Mouse (Mus musculus) CH12.LX (cell line): ENCODE results near the gene Prr18. TPM values are rescaled to one million over a fixed set of nuclear protein-coding genes. Genes with fewer than 3 reads are reported as not detected.
"Not testable (repeated sequence)": the region's sequence is repeated elsewhere in the genome, so short reads cannot be mapped to it uniquely, and the experiment has no call there.

Experiments
- DNase-seq: peaks from one replicate; pipeline ENCODE4 v3.0.0-alpha.2; 2013; ENCODE audit errors: extremely low read depth
- H3K27ac ChIP-seq: 2 replicates; pipeline ENCODE4 v1.5.1; 2012; ENCODE audit warnings: low read depth, mild to moderate bottlenecking, control low read depth, moderate library complexity; ENCODE audit not compliant: insufficient read depth
- H3K27me3 ChIP-seq: replicated peaks from 2 replicates; pipeline ENCODE3; 2012; ENCODE audit warnings: inconsistent platforms
- H3K36me3 ChIP-seq, 2 experiments: replicated peaks in 1 of 2; 2 replicates each; pipeline versions ENCODE3 to v1.6.1; 2012; ENCODE audit warnings: inconsistent platforms in 1 of 2, low read length in 1 of 2, mild to moderate bottlenecking in 1 of 2, mixed read lengths in 1 of 2, moderate library complexity in 1 of 2; ENCODE audit not compliant: control insufficient read depth in 1 of 2, insufficient read depth in 1 of 2
- H3K4me1 ChIP-seq, 2 experiments: 2 replicates each; pipeline ENCODE4 v1.6.1; 2012; ENCODE audit warnings: inconsistent platforms in 1 of 2, moderate library complexity in 1 of 2; ENCODE audit not compliant: insufficient read depth in 2 of 2, control insufficient read depth in 1 of 2
- H3K4me2 ChIP-seq: 2 replicates; pipeline ENCODE4 v1.6.1; 2012; ENCODE audit warnings: low read depth, mild to moderate bottlenecking, control low read depth; ENCODE audit not compliant: poor library complexity, insufficient read depth, severe bottlenecking
- H3K4me3 ChIP-seq, 3 experiments: fragments of 150-350 bp in 1 of 3; sonication (generic) in 1 of 3; replicated peaks in 1 of 3; 2 replicates each; pipeline versions ENCODE3 to v1.5.1; 2011 to 2012; ENCODE audit warnings: low read depth in 2 of 3, low read length in 2 of 3, mild to moderate bottlenecking in 2 of 3, moderate library complexity in 2 of 3, control low read depth in 1 of 3, improper control_type of control experiment in 1 of 3, inconsistent platforms in 1 of 3, mixed read lengths in 1 of 3; ENCODE audit not compliant: poor library complexity in 1 of 3
- H3K79me2 ChIP-seq: replicated peaks from 2 replicates; pipeline ENCODE4 v1.6.1; 2012; ENCODE audit warnings: mild to moderate bottlenecking, moderate library complexity; ENCODE audit not compliant: control insufficient read depth, poor library complexity, insufficient read depth, severe bottlenecking; ENCODE audit errors: extremely low read depth
- H3K9ac ChIP-seq: 2 replicates; pipeline ENCODE4 v1.6.1; 2012; ENCODE audit warnings: low read depth, mild to moderate bottlenecking, control low read depth, moderate library complexity; ENCODE audit not compliant: insufficient read depth
- H3K9me3 ChIP-seq: replicated peaks from 2 replicates; pipeline ENCODE3; 2012; ENCODE audit warnings: low read length, inconsistent platforms, mixed read lengths
- CHD1 ChIP-seq: IDR thresholded peaks from 2 replicates; pipeline ENCODE4 v1.6.1; 2012; ENCODE audit warnings: low read depth, low read length, improper control_type of control experiment, inconsistent platforms
- CHD2 ChIP-seq: IDR thresholded peaks from 2 replicates; pipeline ENCODE4 v1.6.1; 2011; ENCODE audit warnings: low read length, improper control_type of control experiment
- CTCF ChIP-seq, 2 experiments: IDR thresholded peaks in 1 of 2; conservative IDR thresholded peaks in 1 of 2; 2 replicates each; pipeline ENCODE4 v1.5.1; 2011 to 2012; ENCODE audit warnings: low read depth in 2 of 2, low read length in 2 of 2, improper control_type of control experiment in 1 of 2, inconsistent platforms in 1 of 2, mild to moderate bottlenecking in 1 of 2, moderate library complexity in 1 of 2
- EP300 ChIP-seq: IDR thresholded peaks from 2 replicates; pipeline ENCODE4 v1.6.1; 2011; ENCODE audit warnings: low read length, improper control_type of control experiment
- ETS1 ChIP-seq: conservative IDR thresholded peaks from 2 replicates; pipeline ENCODE4 v1.6.1; 2012; ENCODE audit warnings: low read depth, mild to moderate bottlenecking, inconsistent platforms, low read length, improper control_type of control experiment, moderate library complexity
- GABPA ChIP-seq: IDR thresholded peaks from 2 replicates; pipeline ENCODE4 v1.6.1; 2012; ENCODE audit warnings: low read depth, low read length, improper control_type of control experiment, inconsistent platforms; ENCODE audit not compliant: insufficient replicate concordance
- IRF4 ChIP-seq: IDR thresholded peaks from 2 replicates; pipeline ENCODE4 v1.6.1; 2014; ENCODE audit warnings: low read depth, mild to moderate bottlenecking, inconsistent platforms, low read length, improper control_type of control experiment
- JUND ChIP-seq: conservative IDR thresholded peaks from 2 replicates; pipeline ENCODE4 v1.6.1; 2011; ENCODE audit warnings: low read depth, low read length, improper control_type of control experiment
- MAFK ChIP-seq: IDR thresholded peaks from 2 replicates; pipeline ENCODE4 v1.6.1; 2011; ENCODE audit warnings: low read length, improper control_type of control experiment; ENCODE audit not compliant: insufficient replicate concordance
- MAZ ChIP-seq: IDR thresholded peaks from 2 replicates; pipeline ENCODE4 v1.6.1; 2012; ENCODE audit warnings: low read depth, mild to moderate bottlenecking, inconsistent platforms, low read length, improper control_type of control experiment, moderate library complexity
- MYC ChIP-seq: IDR thresholded peaks from 2 replicates; pipeline ENCODE4 v1.6.1; 2011; ENCODE audit warnings: low read depth, mild to moderate bottlenecking, improper control_type of control experiment, low read length
- NRF1 ChIP-seq: IDR thresholded peaks from 2 replicates; pipeline ENCODE4 v1.6.1; 2014; ENCODE audit warnings: low read depth, mild to moderate bottlenecking, inconsistent platforms, low read length, improper control_type of control experiment, moderate library complexity
- POLR2AphosphoS2 ChIP-seq: IDR thresholded peaks from 2 replicates; pipeline ENCODE4 v1.6.1; 2011; ENCODE audit warnings: low read depth, low read length, improper control_type of control experiment
- RAD21 ChIP-seq: IDR thresholded peaks from 2 replicates; pipeline ENCODE4 v1.6.1; 2011; ENCODE audit warnings: low read depth, mild to moderate bottlenecking, low read length, improper control_type of control experiment, moderate library complexity
- TBP ChIP-seq: conservative IDR thresholded peaks from 2 replicates; pipeline ENCODE4 v1.6.1; 2011; ENCODE audit warnings: low read depth, low read length, improper control_type of control experiment
- TCF12 ChIP-seq: IDR thresholded peaks from 2 replicates; pipeline ENCODE4 v1.6.1; 2014; ENCODE audit warnings: low read depth, mild to moderate bottlenecking, inconsistent platforms, low read length, improper control_type of control experiment
- UBTF ChIP-seq: IDR thresholded peaks from 2 replicates; pipeline ENCODE4 v1.6.1; 2012; ENCODE audit warnings: low read depth, mild to moderate bottlenecking, inconsistent platforms, low read length, improper control_type of control experiment, moderate library complexity
- ZMIZ1 ChIP-seq: IDR thresholded peaks from 2 replicates; pipeline ENCODE4 v1.6.1; 2012; ENCODE audit warnings: low read depth, mild to moderate bottlenecking, inconsistent platforms, low read length, improper control_type of control experiment
- dilution Hi-C: fragments of 300-500 bp; cut with MboI; formaldehyde crosslinking; loops from 2 replicates; pipeline ENCODE4 v1.14.3; 2020; ENCODE audit warnings: low sequenced_read_pairs; ENCODE audit not compliant: extremely low pct_unique_long_range_greater_than_20kb, extremely low pct_ligation_motif_present
- in situ Hi-C: fragments of 300-500 bp; cut with MboI; formaldehyde crosslinking; loops from 3 replicates; pipeline ENCODE4 v1.14.3; 2019; ENCODE audit warnings: low sequenced_read_pairs, low pct_ligation_motif_present, low pct_unique_long_range_greater_than_20kb, mixed read lengths
- polyA plus RNA-seq: library from polyadenylated mRNA; unstranded; fragments of >175 nt; gene quantifications from 2 replicates; pipeline ENCODE4 v1.2.1, GENCODE M21; 2012; ENCODE audit warnings: low read depth; ENCODE audit not compliant: insufficient read length
- total RNA-seq, 2 experiments: library from RNA; depleted of rRNA; stranded (reverse); fragments of 300-350 nt in 1 of 2; fragments of >200 nt in 1 of 2; gene quantifications; 2 replicates each; pipeline ENCODE4 v1.2.3; 2012 to 2014

Gene Prr18
- 0.08 TPM in 1 of 2 replicates, not detected in the other for total RNA-seq (2012; rRNA removed)
- total RNA-seq (2014; rRNA removed): 0.07 and 0.12 TPM in 2 replicates
- 0.07 TPM in 1 of 2 replicates, not detected in the other for polyA plus RNA-seq

DNA sequence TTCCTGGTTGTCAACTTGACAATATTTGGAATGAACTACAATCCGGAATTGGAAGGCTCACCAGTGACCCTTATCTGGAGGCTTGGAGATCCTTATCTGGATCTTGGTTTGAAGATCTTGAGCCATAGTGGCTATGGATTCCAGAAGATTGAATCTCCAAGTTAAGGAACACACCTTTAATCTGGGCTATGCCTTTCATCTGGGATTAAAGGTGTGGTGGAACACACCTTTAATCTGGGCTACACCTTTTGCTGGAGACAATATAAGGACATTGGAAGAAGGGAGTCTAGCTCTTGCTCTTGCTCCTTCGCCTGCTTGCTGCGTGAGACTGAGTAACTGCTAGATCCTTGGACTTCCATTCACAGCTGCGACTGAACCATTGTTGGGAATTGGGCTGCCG lies at the start of gene Prr18:
Gene Prr18 (plus strand): TSS at position 301 of the 400 bp plus-strand sequence.
- in situ Hi-C loops: not testable (repeated sequence)

DNA sequence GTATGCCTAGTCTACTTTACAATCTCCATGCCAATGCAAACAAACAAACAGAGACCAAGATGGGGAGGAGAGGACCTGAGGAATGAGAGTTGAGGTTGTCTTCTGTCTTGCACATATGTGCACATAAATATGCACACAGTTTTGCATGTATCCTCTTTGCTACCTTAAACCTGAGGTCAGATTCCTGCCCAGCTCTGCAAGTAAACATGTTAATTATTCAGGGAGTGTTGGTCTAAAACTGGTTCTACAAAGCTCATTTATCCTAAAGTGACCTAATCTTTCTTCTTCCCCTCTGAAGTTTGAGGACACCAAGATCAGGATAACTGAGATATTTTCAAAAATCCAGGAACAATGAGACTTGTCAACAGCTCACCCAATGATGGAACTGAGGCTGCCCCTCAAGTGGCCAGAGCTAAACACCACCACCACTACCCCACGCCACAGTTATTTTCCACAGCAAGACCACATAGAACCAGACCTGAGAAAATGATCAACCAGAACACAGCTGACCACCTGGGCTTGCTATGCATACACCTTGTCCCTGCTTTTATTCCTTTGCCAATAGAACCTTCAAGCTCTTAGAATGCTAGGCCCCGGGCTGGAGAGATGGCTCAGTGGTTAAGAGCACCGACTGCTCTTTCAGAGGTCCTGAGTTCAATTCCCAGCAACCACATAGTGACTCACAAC lies 47.1 kb upstream of the Prr18 start:
- no peak for TF ChIP-seq CTCF (conservative IDR thresholded peaks at IDR 0.05 in 1 of 2, IDR thresholded peaks at IDR 0.05 in 1 of 2; ENCODE audit: low read depth in 2 of 2, low read length in 2 of 2)
- TF ChIP-seq MAFK: no peak
- no peak for TF ChIP-seq CHD2
- no peak for TF ChIP-seq RAD21
- Histone ChIP-seq H3K4me2 (no peak overlapping the region), H3K27ac (no peak overlapping the region), H3K79me2 (no peaks in the 10 kb centered on the region; the same call in 1 of the 2 replicates), H3K9me3 (no peaks in the 10 kb centered on the region), H3K36me3 (peaks cover 2 to 49% of the 10 kb centered on the region in 2 experiments), H3K4me3 (no peak overlapping the region), H3K27me3 (no peaks in the 10 kb centered on the region), H3K4me1 (peaks cover 0 to 28% of the 10 kb centered on the region in 2 experiments; a peak in 2 of 4 replicates), H3K9ac (no peak overlapping the region)
- dilution Hi-C loops (no loop called here), in situ Hi-C loops (no loop called here)
- no peak for DNase-seq

More for the DNA sequence above, at the start of gene Prr18:
- H3K4me3 ChIP-seq, H3K9me3 ChIP-seq, dilution Hi-C loops, H3K27me3 ChIP-seq, H3K79me2 ChIP-seq, DNase-seq, H3K27ac ChIP-seq, H3K4me2 ChIP-seq, H3K9ac ChIP-seq, H3K4me1 ChIP-seq: not testable (repeated sequence)
- H3K36me3 ChIP-seq: peaks cover 0 to 16% of the 10 kb centered on the region in 2 experiments

DNA sequence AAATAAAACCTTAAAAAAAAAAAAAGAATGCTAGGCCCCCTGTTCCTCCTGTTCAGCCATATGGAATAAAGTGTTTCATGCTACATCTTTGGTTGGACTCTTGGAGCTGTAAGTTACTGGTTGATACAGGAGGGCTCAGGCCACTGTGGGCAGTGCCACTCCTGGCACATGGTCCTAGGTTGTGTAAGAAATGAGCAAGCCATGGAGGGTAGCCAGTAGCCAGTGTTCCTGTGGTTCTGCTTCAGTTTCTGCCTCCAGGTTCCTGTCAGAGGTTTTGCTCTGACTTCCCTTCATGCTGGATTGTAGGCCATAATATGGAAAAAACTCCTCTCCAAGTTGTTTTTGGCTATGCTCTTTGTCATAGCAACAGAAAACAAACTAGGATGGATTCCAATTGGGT lies 46.5 kb upstream of the Prr18 start:
- H3K27ac ChIP-seq: no peak overlapping the region
- no peaks in the 10 kb centered on the region; the same call in 1 of the 2 replicates for H3K79me2 ChIP-seq
- no peaks in the 10 kb centered on the region for H3K27me3 ChIP-seq
- dilution Hi-C loops: no loop called here
- H3K4me3 ChIP-seq: no peak overlapping the region
- H3K9ac ChIP-seq: no peak overlapping the region
- H3K4me1 ChIP-seq: peaks cover 0 to 28% of the 10 kb centered on the region in 2 experiments; a peak in 2 of 4 replicates
- peaks cover 2 to 49% of the 10 kb centered on the region in 2 experiments for H3K36me3 ChIP-seq
- TF ChIP-seq IRF4 (no peak), TCF12 (no peak), TBP (no peak), MAFK (no peak), GABPA (no peak), NRF1 (no peak), ZMIZ1 (no peak), JUND (no peak), ETS1 (no peak), UBTF (no peak), CHD1 (no peak), CHD2 (no peak), CTCF (conservative IDR thresholded peaks at IDR 0.05 in 1 of 2, IDR thresholded peaks at IDR 0.05 in 1 of 2; ENCODE audit: low read depth in 2 of 2, low read length in 2 of 2) (no peak), EP300 (no peak), POLR2AphosphoS2 (no peak), MAZ (no peak), MYC (no peak)
- H3K9me3 ChIP-seq: no peaks in the 10 kb centered on the region
- no peak for DNase-seq
- H3K4me2 ChIP-seq: no peak overlapping the region
- in situ Hi-C loops: no loop called here
